ENCODE assay signal across 11 mouse cellular contexts in the genomic region with DNA sequence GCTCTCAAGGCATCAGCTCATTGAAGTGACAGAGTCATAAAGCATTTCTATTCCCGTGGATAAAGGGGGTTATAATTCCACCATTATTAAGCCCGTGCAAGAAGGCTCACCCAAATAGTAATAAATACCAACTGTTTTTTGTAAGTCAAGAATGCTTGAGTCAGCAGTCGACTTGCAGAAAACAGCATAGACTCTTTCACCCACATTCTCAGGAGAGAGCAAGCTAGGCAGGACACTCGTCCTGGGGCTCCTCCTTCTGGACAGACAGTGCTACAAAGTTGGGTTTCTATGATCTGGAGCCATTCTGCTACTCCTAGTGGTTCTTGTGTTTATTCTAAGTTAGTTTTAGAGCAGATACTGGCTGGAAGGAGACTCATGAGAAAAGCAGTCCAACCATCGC. TPM values are rescaled to one million over a fixed set of nuclear protein-coding genes. Genes with fewer than 3 reads are reported as not detected.
DNase-seq lines count a peak whose midpoint lies in the region; ATAC-seq lines count a peak whose summit lies in the region.
"Had no signal": no experiment of that assay in that cellular context is flagged by ENCODE, and none has a peak within 500 bp of the region (broad histone marks: within the 10 kb centered on the region; RNA-seq: fewer than 3 reads in every experiment).

No protein-coding gene starts in this region.

- no peaks in the 10 kb centered on the region for H3K27me3 ChIP-seq in heart, embryonic 10.5 days (ENCODE audit: insufficient read depth, poor library complexity, severe bottlenecking)
- no peaks in the 10 kb centered on the region for H3K27me3 ChIP-seq in hindbrain, embryonic 14.5 days (ENCODE audit: control insufficient read depth, insufficient read depth, low read length)
- H3K27me3 ChIP-seq: embryonic facial prominence, embryonic 15.5 days had no signal

- no peak for ATAC-seq in hindbrain, embryonic 14.5 days (ENCODE audit: low FRiP score)

- H3K36me3 ChIP-seq in heart, embryonic 10.5 days = no peaks in the 10 kb centered on the region
- H3K36me3 ChIP-seq in hindbrain, embryonic 14.5 days (replicated peaks; ENCODE audit: control insufficient read depth, insufficient read depth) = no peaks in the 10 kb centered on the region
- H3K36me3 ChIP-seq: embryonic facial prominence, embryonic 15.5 days had no signal

- H3K4me1 ChIP-seq in heart, embryonic 10.5 days = peaks cover 31% of the 10 kb centered on the region
- H3K4me1 ChIP-seq in hindbrain, embryonic 14.5 days (replicated peaks; ENCODE audit: control insufficient read depth, insufficient read depth, low read length) = peaks cover 10% of the 10 kb centered on the region; the same call in 1 of the 2 replicates

- WGBS in heart, embryonic 10.5 days = 47% methylated on average over 5 of the region's 5 CpGs
- 52% methylated on average over 5 of the region's 5 CpGs for WGBS in hindbrain, embryonic 14.5 days

- no peak overlapping the region for H3K4me2 ChIP-seq in hindbrain, embryonic 14.5 days (replicated peaks)
- H3K4me2 ChIP-seq: embryonic facial prominence, embryonic 15.5 days had no signal

- H3K9ac ChIP-seq in hindbrain, embryonic 14.5 days = no peak overlapping the region
- H3K9ac ChIP-seq: embryonic facial prominence, embryonic 15.5 days had no signal

- H3K27ac ChIP-seq in heart, embryonic 10.5 days = no peak overlapping the region
- H3K27ac ChIP-seq in hindbrain, embryonic 14.5 days = no peak overlapping the region
- H3K27ac ChIP-seq: embryonic facial prominence, embryonic 15.5 days had no signal

- DNase-seq in heart, adult 11 months = peak; percentile 93
- DNase-seq in heart, embryonic 10.5 days (ENCODE audit: low spot score) = no peak
- peak; percentile 72 for DNase-seq in adrenal gland, postnatal 14 days
- DNase-seq in heart, adult 8-10 months (ENCODE audit: low spot score) = peak; percentile 65
- DNase-seq in kidney, postnatal 25 days = peak; percentile 73 to 78
- peak; percentile 69 to 74 for DNase-seq in lung, adult 18-20 months
- DNase-seq in testis, postnatal 14 days (ENCODE audit: low spot score) = peak; percentile 45
- no peak for DNase-seq in hindbrain, embryonic 14.5 days (ENCODE audit: low spot score)

- no peaks in the 10 kb centered on the region for H3K9me3 ChIP-seq in heart, embryonic 10.5 days
- no peaks in the 10 kb centered on the region for H3K9me3 ChIP-seq in hindbrain, embryonic 14.5 days (ENCODE audit: control insufficient read depth, low read length)
- H3K9me3 ChIP-seq: embryonic facial prominence, embryonic 15.5 days had no signal

- H3K4me3 ChIP-seq in heart, embryonic 10.5 days = no peak overlapping the region
- no peak overlapping the region for H3K4me3 ChIP-seq in hindbrain, embryonic 14.5 days (replicated peaks; ENCODE audit: low read length)
- H3K4me3 ChIP-seq: embryonic facial prominence, embryonic 15.5 days had no signal

RNA-seq across cellular contexts. Expression of gene Cpvl, which starts 24.4 kb away (rescaled TPM):
- not detected in 2 replicates for polyA plus RNA-seq in heart, embryonic 10.5 days (2016; fragmentation: Nextera tagmentation; extraction: Ambion mirVana)
- total RNA-seq in adrenal gland, postnatal 14 days (2021) = not detected in 2 replicates
- total RNA-seq in heart, adult 8-10 months (2022) = not detected
- polyA plus RNA-seq in hindbrain, embryonic 14.5 days (2014; fragmentation: Nextera tagmentation; extraction: Ambion mirVana) = not detected in 2 replicates
- polyA plus RNA-seq: embryonic facial prominence, embryonic 15.5 days; liver, embryonic 16.5 days; stomach, embryonic 14.5 days had no signal

Comparison
In these comparisons a context has a peak if more than half of its experiments do, and no peak if none do; other contexts are left out.
1. DNase-seq: peak in heart, adult 11 months (single experiment), adrenal gland, postnatal 14 days (single experiment), heart, adult 8-10 months (single experiment), kidney, postnatal 25 days (2 of 2), lung, adult 18-20 months (2 of 2) and testis, postnatal 14 days (single experiment); none in heart, embryonic 10.5 days (single experiment) and hindbrain, embryonic 14.5 days (single experiment).